ENCODE assay signal across 19 mouse cellular contexts in the genomic region with DNA sequence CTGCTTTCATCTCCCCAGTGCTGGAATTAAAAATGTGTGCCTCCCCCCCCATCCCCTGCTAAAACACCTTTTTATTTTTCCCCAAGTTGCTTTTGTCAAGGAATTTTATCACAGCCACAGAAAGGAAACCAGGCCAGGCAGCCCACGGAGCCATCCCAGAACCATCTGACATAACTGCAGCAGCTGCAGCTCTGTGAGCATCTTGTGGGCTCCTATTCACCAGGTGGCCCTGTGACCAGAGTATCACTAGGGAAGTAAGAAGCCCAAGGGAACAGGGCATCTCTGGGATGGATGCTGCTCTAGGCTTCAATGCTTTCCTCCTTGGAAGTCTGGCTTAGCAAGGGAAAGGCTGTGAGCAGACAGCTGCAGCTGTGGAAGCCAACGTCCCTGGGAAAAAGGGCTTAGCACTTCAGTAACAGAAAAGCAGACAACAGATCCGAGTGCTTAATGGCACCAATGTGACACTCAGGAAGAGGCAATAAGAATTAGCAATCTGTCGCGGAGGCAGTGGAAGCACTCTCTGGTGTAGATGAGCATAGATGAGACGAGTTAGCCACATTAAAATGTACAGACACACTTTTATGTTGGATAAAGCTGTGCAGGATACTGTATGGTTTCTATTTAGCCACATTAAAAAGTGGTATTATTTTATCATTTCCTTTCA.
"Had no signal": no experiment of that assay in that cellular context is flagged by ENCODE, and none has a peak within 500 bp of the region (broad histone marks: within the 10 kb centered on the region; RNA-seq: fewer than 3 reads in every experiment).

No protein-coding gene starts in this region.

- H3K27me3 ChIP-seq: limb, embryonic 15.5 days; liver, embryonic 13.5 days; lung, embryonic 15.5 days; midbrain, embryonic 15.5 days; neural tube, embryonic 12.5 days; stomach, embryonic 15.5 days had no signal

- H3K4me2 ChIP-seq: limb, embryonic 15.5 days; liver, embryonic 13.5 days; lung, embryonic 15.5 days; midbrain, embryonic 11.5 days; midbrain, embryonic 15.5 days; neural tube, embryonic 12.5 days; stomach, embryonic 15.5 days had no signal

- ATAC-seq: liver, postnatal 0 days; midbrain, embryonic 15.5 days had no signal

- DNase-seq: kidney, adult 11 months; kidney, adult 9 months; kidney, postnatal 36 days; liver, embryonic 13.5 days; liver, postnatal 0 days; lung, postnatal 14 days; thymus, adult 2 months; thymus, postnatal 25 days had no signal

- H3K9ac ChIP-seq: limb, embryonic 15.5 days; liver, embryonic 13.5 days; liver, postnatal 0 days; lung, embryonic 15.5 days; midbrain, embryonic 15.5 days; neural tube, embryonic 12.5 days; stomach, embryonic 15.5 days had no signal

- H3K4me3 ChIP-seq: layer of hippocampus, adult 2 months; left cerebral cortex, adult 2 months; limb, embryonic 15.5 days; liver, embryonic 13.5 days; lung, embryonic 15.5 days; midbrain, embryonic 15.5 days; neural tube, embryonic 12.5 days; stomach, embryonic 15.5 days had no signal

- H3K9me3 ChIP-seq: limb, embryonic 15.5 days; lung, embryonic 15.5 days; midbrain, embryonic 15.5 days; neural tube, embryonic 12.5 days; stomach, embryonic 15.5 days had no signal

- H3K36me3 ChIP-seq: limb, embryonic 15.5 days; liver, embryonic 13.5 days; lung, embryonic 15.5 days; midbrain, embryonic 15.5 days; neural tube, embryonic 12.5 days; stomach, embryonic 15.5 days had no signal

- H3K27ac ChIP-seq: kidney, postnatal 0 days; layer of hippocampus, adult 2 months; left cerebral cortex, adult 2 months; limb, embryonic 15.5 days; liver, embryonic 13.5 days; macrophage; midbrain, embryonic 15.5 days; neural tube, embryonic 12.5 days; stomach, embryonic 15.5 days had no signal

- H3K4me1 ChIP-seq: limb, embryonic 15.5 days; liver, embryonic 13.5 days; lung, embryonic 15.5 days; megakaryocyte, embryonic 14.5 days; midbrain, embryonic 15.5 days; neural tube, embryonic 12.5 days; stomach, embryonic 15.5 days had no signal
